Mouse (Mus musculus) heart, embryonic 13.5 days (tissue): ENCODE results near the gene Smok2b. TPM values are rescaled to one million over a fixed set of nuclear protein-coding genes. Genes with fewer than 3 reads are reported as not detected.
"Not testable (repeated sequence)": the region's sequence is repeated elsewhere in the genome, so short reads cannot be mapped to it uniquely, and the experiment has no call there.

Experiments used
- ATAC-seq: fragments of 200-750 bp; cut with Nextera tagmentation; 2 replicates; pipeline ENCODE4 v1.8.0; 2017; ENCODE audit warnings: moderate TSS enrichment; ENCODE audit not compliant: insufficient number of reproducible peaks, low FRiP score, low TSS enrichment; ENCODE audit errors: extremely low read depth
- H3K27ac ChIP-seq: fragments of 300-500 bp; sonication (generic); replicated peaks from 2 replicates; pipeline ENCODE4 v1.5.1; 2015; ENCODE audit warnings: moderate library complexity, mild to moderate bottlenecking, inconsistent platforms
- H3K27me3 ChIP-seq: fragments of 300-500 bp; sonication (generic); replicated peaks from 2 replicates; pipeline ENCODE4 v1.6.1; 2015; ENCODE audit warnings: mild to moderate bottlenecking, inconsistent platforms
- H3K36me3 ChIP-seq: fragments of 300-500 bp; sonication (generic); 2 replicates; pipeline ENCODE4 v1.6.1; 2015; ENCODE audit warnings: mild to moderate bottlenecking, inconsistent platforms
- H3K4me1 ChIP-seq: fragments of 300-500 bp; sonication (generic); 2 replicates; pipeline ENCODE4 v1.6.1; 2015; ENCODE audit warnings: inconsistent platforms
- H3K4me2 ChIP-seq: fragments of 300-500 bp; sonication (generic); 2 replicates; pipeline ENCODE4 v1.6.1; 2015; ENCODE audit warnings: inconsistent platforms, mild to moderate bottlenecking, moderate library complexity
- H3K4me3 ChIP-seq: fragments of 300-500 bp; sonication (generic); 2 replicates; pipeline ENCODE4 v1.5.1; 2015; ENCODE audit warnings: moderate library complexity, mild to moderate bottlenecking, inconsistent platforms
- H3K9ac ChIP-seq: fragments of 300-500 bp; sonication (generic); 2 replicates; pipeline ENCODE4 v1.6.1; 2015; ENCODE audit warnings: inconsistent platforms, mild to moderate bottlenecking, moderate library complexity
- H3K9me3 ChIP-seq: fragments of 300-500 bp; sonication (generic); 2 replicates; pipeline ENCODE4 v1.6.1; 2016; ENCODE audit warnings: inconsistent platforms
- WGBS: fragments of 180-500 bp; shearing (Covaris S2); methylation state at CpG from one replicate; pipeline ENCODE4 v1.1.7; 2015; ENCODE audit warnings: mixed read lengths; 5-methylcytosine and 5-hydroxymethylcytosine counted together
- polyA plus RNA-seq: library from polyadenylated mRNA; unstranded; fragments of >200 nt; fragmentation: Nextera tagmentation; extraction: Ambion mirVana; gene quantifications from 2 replicates; pipeline ENCODE4 v1.2.1, GENCODE M21; 2015

The Smok2b gene
- polyA plus RNA-seq, 1 experiment from 2014 or later: not detected

GRCm38 (mm10) chr17:13254786-13255185 is 24.7 kb downstream of the Smok2b start:
- not testable (repeated sequence) for H3K27ac ChIP-seq, H3K4me2 ChIP-seq, ATAC-seq, H3K36me3 ChIP-seq, H3K9ac ChIP-seq, H3K4me3 ChIP-seq, H3K4me1 ChIP-seq, H3K27me3 ChIP-seq
- WGBS: 55% methylated on average over 1 of the region's 5 CpGs
- H3K9me3 ChIP-seq: peaks cover 11% of the 10 kb centered on the region

Other genes with a start within 250 kb of the Smok2b start
- gene Wtap, start 236.1 kb upstream of the Smok2b start, polyA plus RNA-seq: 80.5 and 87.0 TPM in 2 replicates
- 305 and 354 TPM in 2 replicates for gene Sod2, start 223.4 kb upstream of the Smok2b start, polyA plus RNA-seq
- gene Gpr31b, start 178.0 kb upstream of the Smok2b start, polyA plus RNA-seq: 0.13 TPM in 1 of 2 replicates, not detected in the other
- 0.11 TPM in 1 of 2 replicates, not detected in the other for gene Tcp10b, start 169.2 kb upstream of the Smok2b start, polyA plus RNA-seq
- gene Unc93a, start 98.4 kb upstream of the Smok2b start, polyA plus RNA-seq: not detected in 2 replicates
- not detected in 2 replicates for gene Smok2a, start 9.1 kb upstream of the Smok2b start, polyA plus RNA-seq
- gene Tcp10c, start 124.3 kb downstream of the Smok2b start, polyA plus RNA-seq: not detected in 2 replicates